Mouse (Mus musculus) cerebral cortex, adult 2 months (tissue): ENCODE results near the gene Kctd21.

Experiments used
- WGBS: fragments of 180-500 bp; shearing (Covaris S2); methylation state at CpG from one replicate; pipeline ENCODE4 v1.1.7; 2018; 5-methylcytosine and 5-hydroxymethylcytosine counted together

The Kctd21 gene

GRCm38 (mm10) chr7:97331726-97332666 lies at the start of gene Kctd21, which contains the start of gene Usp35:
Gene Kctd21, plus strand, starts transcription at chr7:97332327.
Gene Usp35, minus strand, starts transcription at chr7:97332020.
- 1% methylated on average over 68 of the region's 68 CpGs for WGBS

GRCm38 (mm10) chr7:97296986-97297385 lies 35.1 kb upstream of the Kctd21 start:
- WGBS: 51% methylated on average over 2 of the region's 2 CpGs

- 4% methylated on average over 2 of the region's 2 CpGs for WGBS
Measured at GRCm38 (mm10) chr7:97297466-97297865, 34.7 kb upstream of the Kctd21 start.

GRCm38 (mm10) chr7:97298279-97298678 lies 33.8 kb upstream of the Kctd21 start:
- WGBS: 93% methylated on average over 2 of the region's 2 CpGs

GRCm38 (mm10) chr7:97298943-97299342 lies 33.2 kb upstream of the Kctd21 start:
- WGBS: 94% methylated on average over 6 of the region's 6 CpGs

GRCm38 (mm10) chr7:97300914-97301313 lies 31.2 kb upstream of the Kctd21 start:
- WGBS: 95% methylated on average over 2 of the region's 2 CpGs

- 87% methylated on average over 8 of the region's 8 CpGs for WGBS
Measured at GRCm38 (mm10) chr7:97301321-97301720, 30.8 kb upstream of the Kctd21 start.

- WGBS: 88% methylated on average over 4 of the region's 4 CpGs
Measured at GRCm38 (mm10) chr7:97302261-97302660, 29.9 kb upstream of the Kctd21 start.

- 92% methylated on average over 4 of the region's 4 CpGs for WGBS
Measured at GRCm38 (mm10) chr7:97302876-97303275, 29.3 kb upstream of the Kctd21 start.

- WGBS: 83% methylated on average over 2 of the region's 2 CpGs
Measured at GRCm38 (mm10) chr7:97303614-97304013, 28.5 kb upstream of the Kctd21 start.

GRCm38 (mm10) chr7:97305206-97305605 lies 26.9 kb upstream of the Kctd21 start:
- WGBS: 94% methylated on average over 4 of the region's 4 CpGs

GRCm38 (mm10) chr7:97306813-97307212 lies 25.3 kb upstream of the Kctd21 start:
- WGBS: 93% methylated on average over 2 of the region's 2 CpGs

- WGBS: 89% methylated on average over 1 of the region's 1 CpGs
Measured at GRCm38 (mm10) chr7:97307546-97307945, 24.6 kb upstream of the Kctd21 start.

- WGBS: 91% methylated on average over 4 of the region's 4 CpGs
Measured at GRCm38 (mm10) chr7:97309461-97310340, 22.4 kb upstream of the Kctd21 start.

GRCm38 (mm10) chr7:97310341-97310635 lies 21.8 kb upstream of the Kctd21 start:
- WGBS: 94% methylated on average over 3 of the region's 3 CpGs

GRCm38 (mm10) chr7:97311620-97312019 lies 20.5 kb upstream of the Kctd21 start:
- WGBS: 93% methylated on average over 14 of the region's 14 CpGs

- 89% methylated on average over 17 of the region's 17 CpGs for WGBS
Measured at GRCm38 (mm10) chr7:97312196-97312595, 19.9 kb upstream of the Kctd21 start.

- WGBS: 93% methylated on average over 6 of the region's 6 CpGs
Measured at GRCm38 (mm10) chr7:97312856-97313255, 19.3 kb upstream of the Kctd21 start.

- 85% methylated on average over 7 of the region's 7 CpGs for WGBS
Measured at GRCm38 (mm10) chr7:97313364-97313995, 18.6 kb upstream of the Kctd21 start.

- WGBS: 72% methylated on average over 5 of the region's 5 CpGs
Measured at GRCm38 (mm10) chr7:97314646-97315045, 17.5 kb upstream of the Kctd21 start.

GRCm38 (mm10) chr7:97315656-97316055 lies 16.5 kb upstream of the Kctd21 start:
- WGBS: 90% methylated on average over 6 of the region's 6 CpGs

- 92% methylated on average over 3 of the region's 3 CpGs for WGBS
Measured at GRCm38 (mm10) chr7:97317706-97318105, 14.4 kb upstream of the Kctd21 start.
